Mouse (Mus musculus) hindbrain, postnatal 0 days (tissue): Measurements from ENCODE around the gene Ppm1k. TPM values are rescaled to one million over a fixed set of nuclear protein-coding genes. Genes with fewer than 3 reads are reported as not detected.

Experiments
- ATAC-seq: fragments of 200-750 bp; cut with Nextera tagmentation; 2 replicates; pipeline ENCODE4 v1.8.0; 2017; ENCODE audit warnings: mild to moderate bottlenecking, moderate TSS enrichment, moderate library complexity
- DNase-seq: peaks from one replicate; pipeline ENCODE4 v3.0.0-alpha.2; 2015; ENCODE audit warnings: low spot score
- H3K27ac ChIP-seq: fragments of 300-500 bp; sonication (generic); 2 replicates; pipeline ENCODE4 v1.5.1; 2014; ENCODE audit warnings: mild to moderate bottlenecking
- H3K27me3 ChIP-seq: fragments of 300-500 bp; sonication (generic); 2 replicates; pipeline ENCODE4 v1.6.1; 2014; ENCODE audit warnings: low read length, mixed read lengths; ENCODE audit not compliant: insufficient read depth
- H3K36me3 ChIP-seq: fragments of 300-500 bp; sonication (generic); 2 replicates; pipeline ENCODE4 v1.6.1; 2014; ENCODE audit warnings: low read length, mixed read lengths; ENCODE audit not compliant: insufficient read depth
- H3K4me1 ChIP-seq: fragments of 300-500 bp; sonication (generic); 2 replicates; pipeline ENCODE4 v1.6.1; 2014; ENCODE audit warnings: antibody characterized with exemption, low read length, mixed read lengths; ENCODE audit not compliant: insufficient read depth
- H3K4me2 ChIP-seq: fragments of 300-500 bp; sonication (generic); 2 replicates; pipeline ENCODE4 v1.6.1; 2014; ENCODE audit warnings: low read depth, mild to moderate bottlenecking, low read length, moderate library complexity, mixed read lengths
- H3K4me3 ChIP-seq: fragments of 300-500 bp; sonication (generic); 2 replicates; pipeline ENCODE4 v1.5.1; 2014; ENCODE audit warnings: low read length
- H3K9ac ChIP-seq: fragments of 300-500 bp; sonication (generic); replicated peaks from 2 replicates; pipeline ENCODE4 v1.6.1; 2014; ENCODE audit warnings: mild to moderate bottlenecking, low read length, moderate library complexity, mixed read lengths
- H3K9me3 ChIP-seq: fragments of 300-500 bp; sonication (generic); 2 replicates; pipeline ENCODE4 v1.6.1; 2016; ENCODE audit warnings: low read length, mixed read lengths
- CTCF ChIP-seq: IDR thresholded peaks from 2 replicates; pipeline ENCODE4 v1.5.1; 2016; ENCODE audit warnings: antibody characterized with exemption, control low read depth, low read depth
- WGBS: fragments of 180-500 bp; shearing (Covaris S2); extraction: QIAGEN DNeasy Blood & Tissue Kit; methylation state at CpG from one replicate; pipeline ENCODE4 v1.1.7; 2014; 5-methylcytosine and 5-hydroxymethylcytosine counted together
- polyA plus RNA-seq: library from polyadenylated mRNA; unstranded; fragments of >200 nt; fragmentation: Nextera tagmentation; extraction: Ambion mirVana; gene quantifications from 2 replicates; pipeline ENCODE4 v1.2.1, GENCODE M21; 2015
- total RNA-seq: library from RNA; depleted of rRNA; stranded (reverse); fragments of >200 nt; gene quantifications from 2 replicates; pipeline ENCODE4 v1.2.3, GENCODE M21; 2014

Gene Ppm1k
- total and polyA plus RNA-seq, 2 experiments from 2014 or later: 8.2 to 12.4 TPM

- H3K4me2 ChIP-seq: peak overlapping the region; percentile 81
- H3K9ac ChIP-seq: peak overlapping the region; percentile 62; the same call in 1 of the 2 replicates
- H3K4me1 ChIP-seq: peaks cover 5% of the 10 kb centered on the region; the same call in 1 of the 2 replicates
- H3K4me3 ChIP-seq: peak overlapping the region; percentile 57
- DNase-seq: no peak
- WGBS: 55% methylated on average over 2 of the region's 2 CpGs
- no peaks in the 10 kb centered on the region for H3K36me3 ChIP-seq
- H3K27me3 ChIP-seq: no peaks in the 10 kb centered on the region
- TF ChIP-seq CTCF: no peak
- no peaks in the 10 kb centered on the region for H3K9me3 ChIP-seq
- H3K27ac ChIP-seq: no peak overlapping the region
- ATAC-seq: no peak
Observed at GRCm38 (mm10) chr6:57533410-57533809, 1.9 kb downstream of the Ppm1k start.

GRCm38 (mm10) chr6:57532022-57532421 lies 3.2 kb downstream of the Ppm1k start:
- ATAC-seq: no peak
- H3K27ac ChIP-seq: no peak overlapping the region
- H3K36me3 ChIP-seq: no peaks in the 10 kb centered on the region
- H3K27me3 ChIP-seq: no peaks in the 10 kb centered on the region
- no peak overlapping the region for H3K4me3 ChIP-seq
- no peak overlapping the region for H3K4me2 ChIP-seq
- H3K4me1 ChIP-seq: peaks cover 5% of the 10 kb centered on the region; the same call in 1 of the 2 replicates
- DNase-seq: no peak
- H3K9me3 ChIP-seq: no peaks in the 10 kb centered on the region
- H3K9ac ChIP-seq: no peak overlapping the region
- 89% methylated on average over 1 of the region's 1 CpGs for WGBS
- TF ChIP-seq CTCF: no peak

DNA sequence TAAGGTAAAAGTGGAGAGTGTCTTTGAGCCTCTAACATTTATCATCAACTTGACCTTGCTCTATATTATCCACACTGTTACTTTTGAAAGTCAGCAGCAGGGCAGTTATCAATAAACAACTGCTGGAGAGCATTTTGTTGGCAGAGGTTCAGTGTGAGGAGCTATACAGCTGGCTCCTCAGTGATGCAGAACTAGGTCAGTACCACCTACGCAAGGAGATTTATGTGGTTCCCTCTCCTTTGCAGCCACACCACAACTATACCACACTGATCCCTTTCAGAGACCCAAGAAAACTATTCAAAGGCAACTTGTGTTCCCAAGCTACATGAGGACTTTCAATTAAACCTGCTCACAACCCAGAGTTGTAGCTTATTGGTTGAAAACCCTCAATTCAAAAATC lies 3.8 kb downstream of the Ppm1k start:
- H3K9me3 ChIP-seq: no peaks in the 10 kb centered on the region
- H3K4me2 ChIP-seq: no peak overlapping the region
- H3K4me1 ChIP-seq: peaks cover 5% of the 10 kb centered on the region; the same call in 1 of the 2 replicates
- ATAC-seq: no peak
- H3K4me3 ChIP-seq: no peak overlapping the region
- TF ChIP-seq CTCF: no peak
- no peaks in the 10 kb centered on the region for H3K27me3 ChIP-seq
- no peaks in the 10 kb centered on the region for H3K36me3 ChIP-seq
- WGBS: 76% methylated on average over 1 of the region's 1 CpGs
- no peak for DNase-seq
- H3K27ac ChIP-seq: no peak overlapping the region
- H3K9ac ChIP-seq: no peak overlapping the region

GRCm38 (mm10) chr6:57531011-57531410 lies 4.3 kb downstream of the Ppm1k start:
- WGBS: 75% methylated on average over 4 of the region's 4 CpGs
- Histone ChIP-seq H3K27ac (no peak overlapping the region), H3K4me3 (no peak overlapping the region), H3K27me3 (no peaks in the 10 kb centered on the region), H3K9ac (no peak overlapping the region), H3K4me2 (no peak overlapping the region), H3K9me3 (no peaks in the 10 kb centered on the region), H3K36me3 (no peaks in the 10 kb centered on the region), H3K4me1 (peaks cover 5% of the 10 kb centered on the region; the same call in 1 of the 2 replicates)
- no peak for ATAC-seq
- DNase-seq: no peak
- TF ChIP-seq CTCF: peak; percentile 19; the same call in 1 of the 2 replicates

- no peak for TF ChIP-seq CTCF
- no peak for ATAC-seq
- no peak overlapping the region for H3K4me3 ChIP-seq
- peaks cover 5% of the 10 kb centered on the region; the same call in 1 of the 2 replicates for H3K4me1 ChIP-seq
- WGBS: 91% methylated on average over 1 of the region's 1 CpGs
- no peak overlapping the region for H3K4me2 ChIP-seq
- no peak overlapping the region for H3K27ac ChIP-seq
- no peak overlapping the region for H3K9ac ChIP-seq
- no peaks in the 10 kb centered on the region for H3K27me3 ChIP-seq
- H3K9me3 ChIP-seq: no peaks in the 10 kb centered on the region
- no peaks in the 10 kb centered on the region for H3K36me3 ChIP-seq
- no peak for DNase-seq
Observed at GRCm38 (mm10) chr6:57529336-57529845, 5.9 kb downstream of the Ppm1k start.

DNA sequence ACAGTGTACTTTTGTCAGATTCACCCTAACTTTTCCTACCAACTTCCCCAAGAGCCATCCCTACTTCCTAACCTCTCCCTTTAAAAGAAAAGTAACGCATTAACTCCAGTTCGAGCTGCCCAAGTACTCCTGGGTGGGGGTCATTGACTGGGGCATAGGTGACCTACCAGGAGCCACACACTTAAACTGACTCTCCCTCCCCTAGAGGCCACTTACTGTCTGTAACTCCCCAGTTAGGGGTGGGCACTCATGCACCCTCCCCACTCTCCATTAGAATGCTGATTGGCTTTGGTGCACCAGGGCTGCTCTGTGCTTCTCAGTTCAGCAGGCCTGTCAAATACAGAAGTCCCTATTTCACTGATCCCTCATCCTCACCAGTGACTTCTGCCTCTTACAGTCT lies 8.3 kb downstream of the Ppm1k start:
- Histone ChIP-seq H3K4me2 (no peak overlapping the region), H3K27me3 (no peaks in the 10 kb centered on the region), H3K4me1 (no peaks in the 10 kb centered on the region), H3K4me3 (no peak overlapping the region), H3K9ac (no peak overlapping the region), H3K9me3 (no peaks in the 10 kb centered on the region), H3K36me3 (no peaks in the 10 kb centered on the region), H3K27ac (no peak overlapping the region)
- 81% methylated on average over 2 of the region's 2 CpGs for WGBS
- DNase-seq (no peak), ATAC-seq (no peak)
- TF ChIP-seq CTCF: no peak

- Histone ChIP-seq H3K9me3 (no peaks in the 10 kb centered on the region), H3K27me3 (no peaks in the 10 kb centered on the region), H3K4me1 (no peaks in the 10 kb centered on the region), H3K4me3 (no peak overlapping the region), H3K4me2 (no peak overlapping the region), H3K9ac (no peak overlapping the region), H3K36me3 (no peaks in the 10 kb centered on the region), H3K27ac (no peak overlapping the region)
- DNase-seq: no peak
- no peak for TF ChIP-seq CTCF
- WGBS: 89% methylated on average over 10 of the region's 10 CpGs
- no peak for ATAC-seq
Observed at GRCm38 (mm10) chr6:57524742-57525141, 10.5 kb downstream of the Ppm1k start.
